Mouse (Mus musculus) liver, embryonic 11.5 days (tissue): ENCODE data around the gene Foxd2. TPM values are rescaled to one million over a fixed set of nuclear protein-coding genes. Genes with fewer than 3 reads are reported as not detected.

ENCODE experiments used
- ATAC-seq: fragments of 200-750 bp; cut with Nextera tagmentation; replicated peaks from 2 replicates; pipeline ENCODE4 v1.8.0; 2017; ENCODE audit warnings: moderate number of reproducible peaks, mild to moderate bottlenecking, moderate TSS enrichment, moderate library complexity; ENCODE audit not compliant: low FRiP score
- DNase-seq: peaks from one replicate; pipeline ENCODE4 v3.0.0-alpha.2; 2017; ENCODE audit warnings: low spot score
- H3K27ac ChIP-seq: fragments of 300-500 bp; sonication (generic); 2 replicates; pipeline ENCODE4 v1.5.1; 2014; ENCODE audit warnings: mild to moderate bottlenecking, low read depth, low read length, control low read depth
- H3K27me3 ChIP-seq: fragments of 300-500 bp; sonication (generic); replicated peaks from 2 replicates; pipeline ENCODE4 v1.6.1; 2014; ENCODE audit warnings: low read length, mixed read lengths; ENCODE audit not compliant: control insufficient read depth, insufficient read depth
- H3K36me3 ChIP-seq: fragments of 300-500 bp; sonication (generic); 2 replicates; pipeline ENCODE4 v1.6.1; 2014; ENCODE audit warnings: mild to moderate bottlenecking, low read length, moderate library complexity, mixed read lengths; ENCODE audit not compliant: control insufficient read depth, insufficient read depth
- H3K4me1 ChIP-seq: fragments of 300-500 bp; sonication (generic); replicated peaks from 2 replicates; pipeline ENCODE4 v1.6.1; 2014; ENCODE audit warnings: low read length, mixed read lengths; ENCODE audit not compliant: control insufficient read depth, insufficient read depth
- H3K4me2 ChIP-seq: fragments of 300-500 bp; sonication (generic); 2 replicates; pipeline ENCODE4 v1.6.1; 2014; ENCODE audit warnings: mild to moderate bottlenecking, control low read depth, moderate library complexity
- H3K4me3 ChIP-seq: fragments of 300-500 bp; sonication (generic); 2 replicates; pipeline ENCODE4 v1.5.1; 2014; ENCODE audit warnings: low read depth, low read length, control low read depth
- H3K9ac ChIP-seq: fragments of 300-500 bp; sonication (generic); 2 replicates; pipeline ENCODE4 v1.6.1; 2014; ENCODE audit warnings: low read depth, low read length, control low read depth
- H3K9me3 ChIP-seq: fragments of 300-500 bp; sonication (generic); 2 replicates; pipeline ENCODE4 v1.6.1; 2016; ENCODE audit warnings: low read length, inconsistent platforms, mixed read lengths; ENCODE audit not compliant: control insufficient read depth
- WGBS: fragments of 180-500 bp; shearing (Covaris S2); extraction: QIAGEN DNeasy Blood & Tissue Kit; methylation state at CpG from one replicate; pipeline ENCODE4 v1.1.7; 2014; 5-methylcytosine and 5-hydroxymethylcytosine counted together
- polyA plus RNA-seq: library from polyadenylated mRNA; unstranded; fragments of >200 nt; fragmentation: Nextera tagmentation; extraction: Ambion mirVana; gene quantifications from 2 replicates; pipeline ENCODE4 v1.2.1, GENCODE M21; 2014

Gene Foxd2
- polyA plus RNA-seq, 1 experiment from 2014 or later: 0.05 TPM

- ATAC-seq: no peak
- H3K4me2 ChIP-seq: no peak overlapping the region
- no peak for DNase-seq
- H3K27me3 ChIP-seq: peaks cover 4% of the 10 kb centered on the region
- no peak overlapping the region for H3K9ac ChIP-seq
- no peak overlapping the region for H3K4me3 ChIP-seq
- 66% methylated on average over 8 of the region's 8 CpGs for WGBS
- H3K9me3 ChIP-seq: no peaks in the 10 kb centered on the region
- H3K27ac ChIP-seq: no peak overlapping the region
- H3K36me3 ChIP-seq: no peaks in the 10 kb centered on the region
- H3K4me1 ChIP-seq: no peaks in the 10 kb centered on the region
These were observed 33.9 kb upstream of the Foxd2 start for GRCm38 (mm10) chr4:114942583-114942982.

- DNase-seq (no peak), ATAC-seq (no peak)
- Histone ChIP-seq H3K36me3 (no peaks in the 10 kb centered on the region), H3K27ac (no peak overlapping the region), H3K9me3 (no peaks in the 10 kb centered on the region), H3K9ac (no peak overlapping the region), H3K27me3 (peaks cover 4% of the 10 kb centered on the region), H3K4me3 (no peak overlapping the region), H3K4me2 (no peak overlapping the region), H3K4me1 (no peaks in the 10 kb centered on the region)
- WGBS: 59% methylated on average over 4 of the region's 4 CpGs
These were observed 33.4 kb upstream of the Foxd2 start for GRCm38 (mm10) chr4:114942112-114942511.

- DNase-seq (no peak), ATAC-seq (no peak)
- Histone ChIP-seq H3K9ac (no peak overlapping the region), H3K27me3 (peaks cover 4% of the 10 kb centered on the region), H3K9me3 (no peaks in the 10 kb centered on the region), H3K36me3 (no peaks in the 10 kb centered on the region), H3K27ac (no peak overlapping the region), H3K4me1 (no peaks in the 10 kb centered on the region), H3K4me2 (no peak overlapping the region), H3K4me3 (no peak overlapping the region)
- WGBS: 82% methylated on average over 4 of the region's 4 CpGs
These were observed 32.6 kb upstream of the Foxd2 start for GRCm38 (mm10) chr4:114941311-114941710.

- H3K27me3 ChIP-seq: peaks cover 4% of the 10 kb centered on the region
These were observed 29.6 kb upstream of the Foxd2 start for GRCm38 (mm10) chr4:114938248-114938647.

GRCm38 (mm10) chr4:114937459-114938047, 28.9 kb upstream of the Foxd2 start:
- WGBS: 72% methylated on average over 4 of the region's 4 CpGs
- H3K4me3 ChIP-seq: no peak overlapping the region

More at GRCm38 (mm10) chr4:114938248-114938647, 29.6 kb upstream of the Foxd2 start:
- Histone ChIP-seq H3K9me3 (no peaks in the 10 kb centered on the region), H3K27ac (no peak overlapping the region), H3K9ac (no peak overlapping the region), H3K4me2 (no peak overlapping the region), H3K4me3 (no peak overlapping the region), H3K4me1 (no peaks in the 10 kb centered on the region), H3K36me3 (no peaks in the 10 kb centered on the region)
- no peak for DNase-seq
- WGBS: 49% methylated on average over 3 of the region's 3 CpGs
- no peak for ATAC-seq

GRCm38 (mm10) chr4:114934188-114934587, 25.5 kb upstream of the Foxd2 start:
- Histone ChIP-seq H3K36me3 (no peaks in the 10 kb centered on the region), H3K4me1 (no peaks in the 10 kb centered on the region), H3K9ac (no peak overlapping the region), H3K27ac (no peak overlapping the region), H3K27me3 (peaks cover 11% of the 10 kb centered on the region), H3K4me3 (no peak overlapping the region), H3K9me3 (no peaks in the 10 kb centered on the region), H3K4me2 (no peak overlapping the region)
- no peak for ATAC-seq
- DNase-seq: no peak
- WGBS: 63% methylated on average over 6 of the region's 6 CpGs

More at GRCm38 (mm10) chr4:114937459-114938047, 28.9 kb upstream of the Foxd2 start:
- Histone ChIP-seq H3K9me3 (no peaks in the 10 kb centered on the region), H3K36me3 (no peaks in the 10 kb centered on the region), H3K4me2 (no peak overlapping the region), H3K27me3 (peaks cover 5% of the 10 kb centered on the region), H3K27ac (no peak overlapping the region), H3K9ac (no peak overlapping the region), H3K4me1 (no peaks in the 10 kb centered on the region)
- no peak for ATAC-seq
- DNase-seq: no peak

GRCm38 (mm10) chr4:114932747-114933146, 24.1 kb upstream of the Foxd2 start:
- WGBS: 79% methylated on average over 4 of the region's 4 CpGs
- Histone ChIP-seq H3K36me3 (no peaks in the 10 kb centered on the region), H3K9me3 (no peaks in the 10 kb centered on the region), H3K4me2 (no peak overlapping the region), H3K4me1 (no peaks in the 10 kb centered on the region), H3K27ac (no peak overlapping the region), H3K4me3 (no peak overlapping the region), H3K27me3 (peaks cover 17% of the 10 kb centered on the region), H3K9ac (no peak overlapping the region)
- DNase-seq (no peak), ATAC-seq (no peak)

- Histone ChIP-seq H3K27ac (no peak overlapping the region), H3K4me3 (no peak overlapping the region), H3K9me3 (no peaks in the 10 kb centered on the region), H3K9ac (no peak overlapping the region), H3K36me3 (no peaks in the 10 kb centered on the region), H3K4me1 (peaks cover 6% of the 10 kb centered on the region; the same call in 1 of the 2 replicates), H3K4me2 (no peak overlapping the region), H3K27me3 (peaks cover 53% of the 10 kb centered on the region)
- no peak for DNase-seq
- WGBS: 49% methylated on average over 15 of the region's 15 CpGs
- ATAC-seq: no peak
These were observed 20.5 kb upstream of the Foxd2 start for GRCm38 (mm10) chr4:114929155-114929554.

GRCm38 (mm10) chr4:114925917-114926312, 17.2 kb upstream of the Foxd2 start, which contains the start of gene Foxe3:
TSS of gene Foxe3 (minus strand) at chr4:114926013.
- H3K9ac ChIP-seq: no peak within 1 kb of the TSS
- DNase-seq: no peak
- peak within 1 kb of the TSS; percentile 41 for H3K4me3 ChIP-seq
- H3K36me3 ChIP-seq: no peaks in the 10 kb centered on the region
- H3K9me3 ChIP-seq: no peaks in the 10 kb centered on the region
- peaks cover 75% of the 10 kb centered on the region for H3K27me3 ChIP-seq
- no peak for ATAC-seq
- 5% methylated on average over 24 of the region's 25 CpGs for WGBS
- H3K27ac ChIP-seq: no peak within 1 kb of the TSS
- H3K4me1 ChIP-seq: peaks cover 6% of the 10 kb centered on the region; the same call in 1 of the 2 replicates
- H3K4me2 ChIP-seq: peak within 1 kb of the TSS; percentile 60
